Mouse (Mus musculus) neural tube, embryonic 12.5 days (tissue): ENCODE measurements around the gene Ankmy1. TPM values are rescaled to one million over a fixed set of nuclear protein-coding genes. Genes with fewer than 3 reads are reported as not detected.

Experiments
- ATAC-seq: fragments of 200-750 bp; cut with Nextera tagmentation; 2 replicates; pipeline ENCODE4 v1.8.0; 2017; ENCODE audit warnings: low read depth, mild to moderate bottlenecking, moderate TSS enrichment, moderate library complexity; ENCODE audit not compliant: low FRiP score
- H3K27ac ChIP-seq: fragments of 300-500 bp; sonication (generic); 2 replicates; pipeline ENCODE4 v1.5.1; 2016
- H3K27me3 ChIP-seq: fragments of 300-500 bp; sonication (generic); replicated peaks from 2 replicates; pipeline ENCODE4 v1.6.1; 2016; ENCODE audit warnings: mild to moderate bottlenecking
- H3K36me3 ChIP-seq: fragments of 300-500 bp; sonication (generic); 2 replicates; pipeline ENCODE4 v1.6.1; 2016; ENCODE audit warnings: mild to moderate bottlenecking
- H3K4me1 ChIP-seq: fragments of 300-500 bp; sonication (generic); 2 replicates; pipeline ENCODE4 v1.6.1; 2016
- H3K4me2 ChIP-seq: fragments of 300-500 bp; sonication (generic); replicated peaks from 2 replicates; pipeline ENCODE4 v1.6.1; 2016; ENCODE audit warnings: mild to moderate bottlenecking
- H3K4me3 ChIP-seq: fragments of 300-500 bp; sonication (generic); 2 replicates; pipeline ENCODE4 v1.5.1; 2016
- H3K9ac ChIP-seq: fragments of 300-500 bp; sonication (generic); 2 replicates; pipeline ENCODE4 v1.6.1; 2016; ENCODE audit warnings: mild to moderate bottlenecking
- H3K9me3 ChIP-seq: fragments of 300-500 bp; sonication (generic); 2 replicates; pipeline ENCODE4 v1.6.1; 2016; ENCODE audit warnings: mild to moderate bottlenecking
- WGBS: fragments of 180-500 bp; shearing (Covaris S2); methylation state at CpG from one replicate; pipeline ENCODE4 v1.1.7; 2016; 5-methylcytosine and 5-hydroxymethylcytosine counted together
- polyA plus RNA-seq: library from polyadenylated mRNA; unstranded; fragments of >200 nt; fragmentation: Nextera tagmentation; extraction: Ambion mirVana; gene quantifications from 2 replicates; pipeline ENCODE4 v1.2.1, GENCODE M21; 2016

Gene Ankmy1
- polyA plus RNA-seq, 1 experiment from 2014 or later: 0.65 TPM

- Histone ChIP-seq H3K4me2 (no peak overlapping the region), H3K27ac (no peak overlapping the region), H3K9me3 (no peaks in the 10 kb centered on the region), H3K36me3 (peaks cover 41% of the 10 kb centered on the region), H3K4me3 (no peak overlapping the region), H3K27me3 (no peaks in the 10 kb centered on the region), H3K4me1 (peaks cover 17% of the 10 kb centered on the region), H3K9ac (no peak overlapping the region)
- ATAC-seq: no peak
- 97% methylated on average over 2 of the region's 2 CpGs for WGBS
These were observed 50.3 kb downstream of the Ankmy1 start for GRCm38 (mm10) chr1:92852450-92852849.

GRCm38 (mm10) chr1:92849938-92850574 lies 52.6 kb downstream of the Ankmy1 start:
- WGBS: 63% methylated on average over 13 of the region's 13 CpGs

GRCm38 (mm10) chr1:92849491-92849890 lies 53.2 kb downstream of the Ankmy1 start:
- WGBS: 67% methylated on average over 2 of the region's 2 CpGs
- peak overlapping the region; percentile 31 for H3K4me3 ChIP-seq
- ATAC-seq: no peak
- no peak overlapping the region for H3K27ac ChIP-seq
- no peaks in the 10 kb centered on the region for H3K27me3 ChIP-seq
- no peaks in the 10 kb centered on the region for H3K9me3 ChIP-seq
- peaks cover 24% of the 10 kb centered on the region for H3K4me1 ChIP-seq
- H3K9ac ChIP-seq: 0 out of 2 replicates have a peak overlapping the region, but pooled peaks have one; percentile 55
- H3K36me3 ChIP-seq: peaks cover 14% of the 10 kb centered on the region; the same call in 1 of the 2 replicates
- H3K4me2 ChIP-seq: peak overlapping the region; percentile 66

More at GRCm38 (mm10) chr1:92849938-92850574, 52.6 kb downstream of the Ankmy1 start:
- H3K9ac ChIP-seq: peak overlapping the region; percentile 51
- H3K4me3 ChIP-seq: peak overlapping the region; percentile 31
- ATAC-seq: no peak
- H3K27me3 ChIP-seq: no peaks in the 10 kb centered on the region
- peak overlapping the region; percentile 66 for H3K4me2 ChIP-seq
- no peaks in the 10 kb centered on the region for H3K9me3 ChIP-seq
- peaks cover 24% of the 10 kb centered on the region for H3K4me1 ChIP-seq
- H3K27ac ChIP-seq: no peak overlapping the region
- peaks cover 17% of the 10 kb centered on the region for H3K36me3 ChIP-seq

DNA sequence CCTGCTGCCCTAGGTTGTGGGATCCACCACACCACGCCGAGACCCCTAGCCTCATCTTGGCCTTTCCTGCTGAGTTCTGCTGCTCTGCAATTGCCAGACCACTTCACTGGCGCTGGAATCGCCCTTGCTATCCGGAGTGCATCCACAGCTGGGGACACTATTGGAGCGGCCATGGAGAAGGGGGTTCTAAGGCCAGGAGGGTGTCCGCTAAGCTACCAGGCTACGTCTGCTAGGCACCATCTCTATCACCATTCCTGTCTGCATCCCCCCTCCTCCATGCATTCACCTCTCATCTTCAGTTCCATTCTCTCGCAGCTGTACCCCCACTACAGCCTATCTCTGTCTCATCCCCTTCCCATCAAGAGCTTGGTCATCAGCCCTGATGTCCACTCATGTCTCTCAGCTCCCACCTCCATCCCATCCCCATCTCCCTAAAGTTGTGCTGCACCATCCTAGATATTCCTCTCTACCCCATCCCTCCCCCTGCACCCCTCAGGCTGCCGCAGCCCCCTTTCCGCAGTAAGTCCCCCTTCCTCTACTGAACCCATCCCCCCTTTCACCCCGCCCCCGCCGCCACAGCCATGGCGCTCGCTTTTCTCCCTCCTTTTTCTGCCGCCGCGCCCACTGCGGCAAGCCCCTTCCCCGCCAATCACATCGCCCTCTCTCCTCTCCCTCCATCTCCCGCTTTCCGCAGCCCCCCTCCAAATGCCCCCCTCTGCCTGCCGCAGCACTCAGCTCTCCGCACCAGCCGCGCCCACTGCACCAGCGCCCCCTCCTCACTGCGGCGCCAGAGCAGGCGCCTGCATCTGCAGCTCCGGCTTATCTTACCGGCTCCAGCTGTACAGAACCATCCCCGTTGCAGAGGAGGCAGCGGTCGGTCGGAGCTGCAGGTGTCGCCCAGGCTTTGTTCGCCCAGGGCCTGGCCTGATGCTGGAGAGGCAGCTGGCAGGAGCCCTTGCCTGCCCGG lies 54.5 kb downstream of the Ankmy1 start:
- ATAC-seq: peak; percentile 63
- Histone ChIP-seq H3K4me1 (peaks cover 24% of the 10 kb centered on the region), H3K27me3 (no peaks in the 10 kb centered on the region), H3K4me2 (peak overlapping the region; percentile 66), H3K9me3 (no peaks in the 10 kb centered on the region), H3K9ac (peak overlapping the region; percentile 55), H3K27ac (peak overlapping the region; percentile 57; the same call in 1 of the 2 replicates), H3K36me3 (peaks cover 15% of the 10 kb centered on the region), H3K4me3 (peak overlapping the region; percentile 31)
- 7% methylated on average over 41 of the region's 41 CpGs for WGBS

DNA sequence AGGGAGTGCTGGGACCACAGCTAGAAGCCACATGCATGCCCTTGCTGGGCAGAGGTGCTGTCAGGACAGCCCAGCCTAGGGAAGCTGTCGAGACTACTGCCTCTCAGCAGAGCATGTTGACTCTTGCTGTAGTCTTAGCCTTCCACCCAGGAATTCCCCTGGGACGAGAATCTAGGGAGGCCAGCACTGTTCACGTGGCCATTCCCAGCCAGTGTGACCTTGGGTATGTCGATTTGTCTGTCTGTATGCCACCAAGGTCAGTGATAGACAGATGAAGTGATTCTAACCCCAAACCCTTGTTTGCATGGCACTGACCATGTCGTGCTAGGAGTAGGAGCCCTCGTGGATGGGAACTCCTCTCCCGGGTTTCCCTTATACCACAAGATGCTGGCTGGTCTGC lies 56.8 kb downstream of the Ankmy1 start:
- H3K9me3 ChIP-seq: no peaks in the 10 kb centered on the region
- peaks cover 24% of the 10 kb centered on the region for H3K4me1 ChIP-seq
- H3K9ac ChIP-seq: no peak overlapping the region
- H3K27ac ChIP-seq: no peak overlapping the region
- ATAC-seq: no peak
- WGBS: 88% methylated on average over 7 of the region's 7 CpGs
- H3K27me3 ChIP-seq: no peaks in the 10 kb centered on the region
- H3K4me3 ChIP-seq: no peak overlapping the region
- H3K36me3 ChIP-seq: peaks cover 15% of the 10 kb centered on the region
- no peak overlapping the region for H3K4me2 ChIP-seq

DNA sequence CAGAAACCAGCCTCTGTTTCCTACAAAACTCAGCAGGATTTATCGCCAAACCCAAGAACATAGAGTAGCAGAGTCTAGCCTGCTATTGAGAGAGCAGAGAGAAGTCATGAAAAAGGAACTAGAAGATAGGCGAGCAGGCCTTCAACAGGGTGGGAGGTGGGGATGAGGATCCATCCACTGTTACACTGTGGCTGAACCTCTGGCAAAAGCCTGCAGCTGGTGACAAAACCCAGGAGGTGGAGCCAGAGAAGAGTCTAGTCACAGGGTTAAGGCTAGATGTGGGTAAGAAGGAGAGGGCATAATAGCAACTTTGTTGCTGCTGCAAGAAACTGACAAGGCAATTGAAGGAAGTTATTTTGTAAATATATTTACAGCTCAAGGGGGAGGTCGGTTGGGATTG lies 61.3 kb downstream of the Ankmy1 start:
- ATAC-seq: no peak
- H3K4me2 ChIP-seq: no peak overlapping the region
- H3K4me3 ChIP-seq: no peak overlapping the region
- H3K27ac ChIP-seq: no peak overlapping the region
- peaks cover 14% of the 10 kb centered on the region for H3K4me1 ChIP-seq
- no peaks in the 10 kb centered on the region for H3K27me3 ChIP-seq
- no peak overlapping the region for H3K9ac ChIP-seq
- WGBS: 77% methylated on average over 3 of the region's 3 CpGs
- peaks cover 22% of the 10 kb centered on the region for H3K36me3 ChIP-seq
- H3K9me3 ChIP-seq: no peaks in the 10 kb centered on the region

DNA sequence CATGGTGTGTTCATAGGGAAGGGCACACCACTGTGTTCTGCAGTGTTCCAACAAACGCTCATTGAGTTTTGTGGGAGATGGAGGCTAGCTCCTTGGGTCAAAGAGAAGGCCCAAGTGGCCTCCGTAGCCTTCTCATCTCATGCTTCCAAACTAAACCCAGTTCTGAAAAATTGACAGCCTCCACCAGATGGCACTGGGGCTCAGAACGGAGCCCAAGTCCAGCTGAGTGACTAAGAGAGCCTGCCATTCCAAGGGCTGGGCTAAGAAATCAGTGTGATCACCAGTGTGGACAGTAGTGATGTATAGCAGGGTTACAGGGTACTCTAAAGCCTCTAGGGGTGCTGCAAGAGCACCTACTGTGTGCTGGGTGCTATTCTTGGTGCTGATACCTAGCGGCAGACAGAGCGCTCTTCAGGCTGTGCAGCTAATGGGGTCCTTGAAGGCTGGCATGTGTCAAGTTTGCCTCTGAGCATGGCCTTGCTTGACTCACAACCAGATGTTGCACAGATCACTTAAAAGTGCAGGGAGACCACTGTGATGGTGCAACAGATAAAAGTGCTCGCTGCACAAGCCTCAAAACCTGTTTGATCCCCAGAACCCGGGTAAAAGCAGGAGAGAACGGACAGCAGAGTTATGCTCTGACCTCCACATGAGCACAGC lies 62.3 kb downstream of the Ankmy1 start:
- H3K27ac ChIP-seq: no peak overlapping the region
- H3K4me3 ChIP-seq: no peak overlapping the region
- peaks cover 14% of the 10 kb centered on the region for H3K4me1 ChIP-seq
- 85% methylated on average over 8 of the region's 8 CpGs for WGBS
- H3K27me3 ChIP-seq: no peaks in the 10 kb centered on the region
- H3K4me2 ChIP-seq: no peak overlapping the region
- no peaks in the 10 kb centered on the region for H3K9me3 ChIP-seq
- H3K9ac ChIP-seq: no peak overlapping the region
- H3K36me3 ChIP-seq: peaks cover 32% of the 10 kb centered on the region
- ATAC-seq: no peak

GRCm38 (mm10) chr1:92839211-92839610 lies 63.5 kb downstream of the Ankmy1 start:
- peaks cover 29% of the 10 kb centered on the region for H3K36me3 ChIP-seq

GRCm38 (mm10) chr1:92837931-92838833 lies 64.5 kb downstream of the Ankmy1 start:
- peaks cover 36% of the 10 kb centered on the region for H3K4me1 ChIP-seq
- H3K27me3 ChIP-seq: no peaks in the 10 kb centered on the region
- H3K36me3 ChIP-seq: peaks cover 19% of the 10 kb centered on the region
- no peak overlapping the region for H3K4me2 ChIP-seq
- no peak overlapping the region for H3K4me3 ChIP-seq
- no peak for ATAC-seq
- H3K9me3 ChIP-seq: no peaks in the 10 kb centered on the region
- WGBS: 87% methylated on average over 14 of the region's 14 CpGs
- no peak overlapping the region for H3K9ac ChIP-seq
- no peak overlapping the region for H3K27ac ChIP-seq

More at GRCm38 (mm10) chr1:92839211-92839610, 63.5 kb downstream of the Ankmy1 start:
- Histone ChIP-seq H3K4me2 (no peak overlapping the region), H3K27me3 (no peaks in the 10 kb centered on the region), H3K9me3 (no peaks in the 10 kb centered on the region), H3K27ac (no peak overlapping the region), H3K4me3 (no peak overlapping the region), H3K4me1 (peaks cover 25% of the 10 kb centered on the region), H3K9ac (no peak overlapping the region)
- no peak for ATAC-seq
- 77% methylated on average over 7 of the region's 7 CpGs for WGBS

DNA sequence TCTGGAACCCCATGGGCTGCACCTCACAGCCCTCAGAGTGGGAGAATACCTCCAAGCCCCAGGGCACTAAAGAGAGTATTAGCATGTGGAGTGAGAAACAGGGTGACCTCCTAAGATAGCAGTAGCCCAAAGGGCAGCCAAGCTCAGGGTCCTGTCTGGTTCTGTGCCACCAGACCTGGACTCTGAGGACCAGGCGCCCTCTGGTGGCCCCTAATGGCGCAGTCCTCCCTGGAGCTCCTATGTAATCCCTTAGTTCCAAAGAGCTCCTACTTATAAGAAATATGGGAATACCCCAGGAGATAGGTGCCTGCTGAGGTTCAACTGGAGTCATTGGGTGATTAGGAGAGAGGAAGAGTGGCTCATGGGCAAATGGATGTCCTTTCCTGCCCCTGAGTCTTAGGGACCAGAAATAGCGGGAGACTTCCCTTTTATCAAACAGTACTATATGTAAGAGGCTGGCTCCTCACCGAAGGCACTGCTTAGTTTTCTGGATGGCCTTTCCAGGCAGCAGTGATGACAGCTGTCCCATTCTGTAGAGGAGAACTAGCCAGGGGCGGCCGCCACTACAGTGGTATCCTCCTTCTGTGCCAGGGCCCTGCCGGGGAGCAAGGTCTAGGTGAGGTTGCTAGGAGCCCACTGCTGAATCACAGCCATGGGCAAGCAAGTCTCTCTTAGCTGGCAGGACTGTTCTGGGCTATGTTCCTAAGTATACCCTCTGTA lies 68.6 kb downstream of the Ankmy1 start:
- H3K9me3 ChIP-seq: no peaks in the 10 kb centered on the region
- no peaks in the 10 kb centered on the region for H3K27me3 ChIP-seq
- H3K4me2 ChIP-seq: peak overlapping the region; percentile 82
- H3K9ac ChIP-seq: peak overlapping the region; percentile 97
- WGBS: 68% methylated on average over 7 of the region's 7 CpGs
- H3K27ac ChIP-seq: no peak overlapping the region
- peaks cover 19% of the 10 kb centered on the region for H3K36me3 ChIP-seq
- ATAC-seq: no peak
- peaks cover 47% of the 10 kb centered on the region for H3K4me1 ChIP-seq
- H3K4me3 ChIP-seq: peak overlapping the region; percentile 90; the same call in 1 of the 2 replicates
